Mouse (Mus musculus): ENCODE data around the gene Gm20388. TPM values are rescaled to one million over a fixed set of nuclear protein-coding genes. Genes with fewer than 3 reads are reported as not detected.

Gene Gm20388
- total RNA-seq, 2 experiments from 2014 or later, result 11.4 to 18.1 TPM

- ATAC-seq (replicated peaks; ENCODE audit: low FRiP score, low TSS enrichment, poor library complexity, severe bottlenecking), result no peak
Measured at GRCm38 (mm10) chr8:121170116-121170515, 1259.5 kb downstream of the Gm20388 start.

GRCm38 (mm10) chr8:121170626-121171552 is 1260.2 kb downstream of the Gm20388 start:
- ATAC-seq (replicated peaks; ENCODE audit: low FRiP score, low TSS enrichment, poor library complexity, severe bottlenecking), result peak; percentile 78

- ATAC-seq (replicated peaks; ENCODE audit: low FRiP score, low TSS enrichment, poor library complexity, severe bottlenecking), result no peak
Measured at GRCm38 (mm10) chr8:121172567-121172966, 1261.9 kb downstream of the Gm20388 start.

- ATAC-seq (replicated peaks; ENCODE audit: low FRiP score, low TSS enrichment, poor library complexity, severe bottlenecking), result no peak
Measured at GRCm38 (mm10) chr8:121174178-121174577, 1263.5 kb downstream of the Gm20388 start.

- ATAC-seq (replicated peaks; ENCODE audit: low FRiP score, low TSS enrichment, poor library complexity, severe bottlenecking), result no peak
Measured at GRCm38 (mm10) chr8:121174721-121175539, 1264.3 kb downstream of the Gm20388 start.

- ATAC-seq (replicated peaks; ENCODE audit: low FRiP score, low TSS enrichment, poor library complexity, severe bottlenecking), result no peak
Measured at GRCm38 (mm10) chr8:121175540-121176090, 1265.0 kb downstream of the Gm20388 start.

- ATAC-seq (replicated peaks; ENCODE audit: low FRiP score, low TSS enrichment, poor library complexity, severe bottlenecking), result peak; percentile 80
Measured at GRCm38 (mm10) chr8:121176291-121176690, 1265.7 kb downstream of the Gm20388 start.

GRCm38 (mm10) chr8:121180474-121181284 is 1270.0 kb downstream of the Gm20388 start:
- no peak for ATAC-seq (replicated peaks; ENCODE audit: low FRiP score, low TSS enrichment, poor library complexity, severe bottlenecking)

- no peak for ATAC-seq (replicated peaks; ENCODE audit: low FRiP score, low TSS enrichment, poor library complexity, severe bottlenecking)
Measured at GRCm38 (mm10) chr8:121181285-121181884, 1270.7 kb downstream of the Gm20388 start.

GRCm38 (mm10) chr8:121187491-121188364 is 1277.1 kb downstream of the Gm20388 start:
- no peak for ATAC-seq (replicated peaks; ENCODE audit: low FRiP score, low TSS enrichment, poor library complexity, severe bottlenecking)

GRCm38 (mm10) chr8:121188994-121189393 is 1278.4 kb downstream of the Gm20388 start:
- no peak for ATAC-seq (replicated peaks; ENCODE audit: low FRiP score, low TSS enrichment, poor library complexity, severe bottlenecking)

GRCm38 (mm10) chr8:121192451-121192850 is 1281.8 kb downstream of the Gm20388 start:
- ATAC-seq (replicated peaks; ENCODE audit: low FRiP score, low TSS enrichment, poor library complexity, severe bottlenecking), result no peak

- ATAC-seq (replicated peaks; ENCODE audit: low FRiP score, low TSS enrichment, poor library complexity, severe bottlenecking), result no peak
Measured at GRCm38 (mm10) chr8:121195970-121196369, 1285.3 kb downstream of the Gm20388 start.

GRCm38 (mm10) chr8:121196726-121197668 is 1286.4 kb downstream of the Gm20388 start:
- ATAC-seq (replicated peaks; ENCODE audit: low FRiP score, low TSS enrichment, poor library complexity, severe bottlenecking), result no peak

- ATAC-seq (replicated peaks; ENCODE audit: low FRiP score, low TSS enrichment, poor library complexity, severe bottlenecking), result no peak
Measured at GRCm38 (mm10) chr8:121200069-121200468, 1289.4 kb downstream of the Gm20388 start.

- ATAC-seq (replicated peaks; ENCODE audit: low FRiP score, low TSS enrichment, poor library complexity, severe bottlenecking), result no peak
Measured at GRCm38 (mm10) chr8:121200979-121201378, 1290.3 kb downstream of the Gm20388 start.

GRCm38 (mm10) chr8:121201651-121202050 is 1291.0 kb downstream of the Gm20388 start:
- no peak for ATAC-seq (replicated peaks; ENCODE audit: low FRiP score, low TSS enrichment, poor library complexity, severe bottlenecking)

Data from megakaryocyte-erythroid progenitor cell, adult 5-6 weeks (primary cell).